Mouse (Mus musculus): ENCODE results near the gene Dnajb12. TPM values are rescaled to one million over a fixed set of nuclear protein-coding genes. Genes with fewer than 3 reads are reported as not detected.

The Dnajb12 gene
- polyA plus RNA-seq, 1 experiment from 2014 or later = 17.4 TPM

DNA sequence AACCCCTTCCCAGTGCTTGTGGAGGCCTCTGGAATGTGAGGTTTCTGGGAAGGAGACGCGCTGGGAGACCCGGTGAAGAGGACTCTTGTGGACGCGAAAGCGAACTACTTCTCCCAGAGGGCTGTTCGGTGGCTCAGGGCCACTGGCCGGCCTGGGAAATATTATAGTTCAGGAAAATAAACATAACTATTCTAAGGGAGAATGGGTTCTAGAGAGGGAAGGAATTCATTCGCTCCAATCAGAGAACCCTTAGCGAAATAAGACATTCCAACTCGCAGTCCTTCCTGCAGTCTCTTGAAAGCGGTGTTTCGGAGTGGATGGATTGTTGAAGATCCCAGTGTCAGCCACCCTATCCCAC is 652 bp downstream of the Dnajb12 start:
- TF ChIP-seq CTCF (IDR thresholded peaks at IDR 0.05; ENCODE audit: low read depth) (no peak), EP300 (optimal IDR thresholded peaks at IDR 0.05) (no peak)
- Histone ChIP-seq H3K4me3 (ENCODE audit: low read depth, low read length) (peak overlapping the region; percentile 96), H3K4me2 (replicated peaks; ENCODE audit: low read depth) (peak overlapping the region; percentile 80), H3K9ac (ENCODE audit: low read length) (peak overlapping the region; percentile 97), H3K36me3 (ENCODE audit: control insufficient read depth, insufficient read depth, low read length) (no peaks in the 10 kb centered on the region), H3K27ac (replicated peaks) (peak overlapping the region; percentile 100), H3K9me3 (ENCODE audit: control insufficient read depth, low read length) (no peaks in the 10 kb centered on the region), H3K27me3 (ENCODE audit: control insufficient read depth, insufficient read depth, low read length) (no peaks in the 10 kb centered on the region), H3K4me1 (replicated peaks; ENCODE audit: control insufficient read depth, insufficient read depth) (peaks cover 3% of the 10 kb centered on the region; the same call in 1 of the 2 replicates)
- peak; percentile 52 for ATAC-seq (ENCODE audit: low FRiP score, low TSS enrichment)
- 0% methylated on average over 13 of the region's 13 CpGs for WGBS
- no peak for DNase-seq (ENCODE audit: low spot score)

DNA sequence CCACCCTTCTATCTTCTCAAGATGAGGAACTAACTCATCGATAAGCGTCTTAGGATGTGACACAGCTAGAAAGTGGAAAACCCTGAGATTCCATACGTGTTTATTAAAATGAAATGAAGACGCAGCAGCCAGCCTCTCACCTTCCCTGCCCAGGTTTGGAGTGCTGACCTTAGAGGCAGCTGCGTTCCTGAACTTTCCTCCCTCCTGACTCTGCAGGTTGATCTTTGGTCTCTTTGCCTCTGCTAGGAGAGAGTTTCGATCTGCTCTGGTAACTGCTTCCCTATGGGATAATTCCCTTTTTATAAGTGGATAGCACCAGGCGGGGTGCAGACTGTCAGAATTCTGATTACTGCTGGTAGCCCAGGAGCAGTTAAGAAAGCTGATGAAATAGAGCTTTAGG is 1.5 kb downstream of the Dnajb12 start:
- ATAC-seq (ENCODE audit: low FRiP score, low TSS enrichment) = no peak
- TF ChIP-seq EP300 (optimal IDR thresholded peaks at IDR 0.05) (no peak), CTCF (IDR thresholded peaks at IDR 0.05; ENCODE audit: low read depth) (no peak)
- 74% methylated on average over 7 of the region's 7 CpGs for WGBS
- Histone ChIP-seq H3K4me1 (replicated peaks; ENCODE audit: control insufficient read depth, insufficient read depth) (peaks cover 3% of the 10 kb centered on the region; the same call in 1 of the 2 replicates), H3K27ac (replicated peaks) (peak overlapping the region; percentile 100; the same call in 1 of the 2 replicates), H3K27me3 (ENCODE audit: control insufficient read depth, insufficient read depth, low read length) (no peaks in the 10 kb centered on the region), H3K4me2 (replicated peaks; ENCODE audit: low read depth) (peak overlapping the region; percentile 80), H3K9me3 (ENCODE audit: control insufficient read depth, low read length) (no peaks in the 10 kb centered on the region), H3K36me3 (ENCODE audit: control insufficient read depth, insufficient read depth, low read length) (no peaks in the 10 kb centered on the region), H3K9ac (ENCODE audit: low read length) (no peak overlapping the region; the same call in 1 of the 2 replicates), H3K4me3 (ENCODE audit: low read depth, low read length) (peak overlapping the region; percentile 96)
- DNase-seq (ENCODE audit: low spot score) = no peak

DNA sequence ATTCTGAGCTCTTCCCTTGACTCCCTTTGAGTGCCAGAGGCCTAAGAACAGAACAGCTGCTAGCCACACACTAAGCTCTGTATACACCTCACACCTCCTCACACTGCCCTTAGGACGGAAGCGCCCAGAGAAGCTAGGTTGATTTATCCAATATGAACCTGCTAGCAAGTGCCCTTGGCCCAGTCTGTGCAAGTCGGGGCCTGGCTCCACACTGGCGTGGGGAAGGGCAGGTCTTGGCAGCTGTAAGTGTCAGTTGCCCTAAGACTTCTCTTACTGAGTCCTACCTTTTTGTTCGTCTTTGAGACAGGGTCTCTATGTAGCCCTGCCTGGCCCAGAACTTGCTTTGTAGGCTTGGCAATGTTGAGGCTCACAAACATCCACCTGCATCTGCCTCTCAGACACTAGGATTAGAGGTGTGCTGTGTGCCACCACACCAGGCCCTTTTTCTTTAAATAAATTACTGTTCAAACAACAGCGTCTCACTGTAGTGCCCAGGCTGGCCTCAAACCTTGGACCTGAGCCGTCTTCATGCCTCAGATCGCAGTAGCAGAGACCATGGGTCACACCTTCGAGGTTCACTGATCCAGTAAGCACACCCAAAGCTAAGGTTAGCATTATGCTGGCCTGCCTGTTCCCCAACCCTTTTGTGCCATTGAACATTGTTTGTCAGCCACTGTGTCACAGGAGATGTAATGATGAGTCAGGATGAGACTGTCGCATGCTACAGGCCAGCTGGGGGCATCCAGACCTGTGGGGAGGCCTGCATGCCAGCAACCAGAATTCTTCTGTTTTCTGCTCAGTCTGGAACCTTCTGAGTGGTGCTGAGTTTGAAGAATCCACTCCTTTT is 5.2 kb downstream of the Dnajb12 start:
- Histone ChIP-seq H3K9me3 (ENCODE audit: control insufficient read depth, low read length) (no peaks in the 10 kb centered on the region), H3K4me2 (replicated peaks; ENCODE audit: low read depth) (no peak overlapping the region), H3K27me3 (ENCODE audit: control insufficient read depth, insufficient read depth, low read length) (no peaks in the 10 kb centered on the region), H3K27ac (replicated peaks) (0 out of 2 replicates have a peak overlapping the region, but pooled peaks have one; percentile 18), H3K4me3 (ENCODE audit: low read depth, low read length) (no peak overlapping the region), H3K4me1 (replicated peaks; ENCODE audit: control insufficient read depth, insufficient read depth) (peaks cover 3% of the 10 kb centered on the region; the same call in 1 of the 2 replicates), H3K9ac (ENCODE audit: low read length) (no peak overlapping the region), H3K36me3 (ENCODE audit: control insufficient read depth, insufficient read depth, low read length) (no peaks in the 10 kb centered on the region)
- 74% methylated on average over 10 of the region's 10 CpGs for WGBS
- no peak for DNase-seq (ENCODE audit: low spot score)
- ATAC-seq (ENCODE audit: low FRiP score, low TSS enrichment) = no peak
- no peak for TF ChIP-seq EP300 (optimal IDR thresholded peaks at IDR 0.05)
- TF ChIP-seq CTCF (IDR thresholded peaks at IDR 0.05; ENCODE audit: low read depth) = no peak

DNA sequence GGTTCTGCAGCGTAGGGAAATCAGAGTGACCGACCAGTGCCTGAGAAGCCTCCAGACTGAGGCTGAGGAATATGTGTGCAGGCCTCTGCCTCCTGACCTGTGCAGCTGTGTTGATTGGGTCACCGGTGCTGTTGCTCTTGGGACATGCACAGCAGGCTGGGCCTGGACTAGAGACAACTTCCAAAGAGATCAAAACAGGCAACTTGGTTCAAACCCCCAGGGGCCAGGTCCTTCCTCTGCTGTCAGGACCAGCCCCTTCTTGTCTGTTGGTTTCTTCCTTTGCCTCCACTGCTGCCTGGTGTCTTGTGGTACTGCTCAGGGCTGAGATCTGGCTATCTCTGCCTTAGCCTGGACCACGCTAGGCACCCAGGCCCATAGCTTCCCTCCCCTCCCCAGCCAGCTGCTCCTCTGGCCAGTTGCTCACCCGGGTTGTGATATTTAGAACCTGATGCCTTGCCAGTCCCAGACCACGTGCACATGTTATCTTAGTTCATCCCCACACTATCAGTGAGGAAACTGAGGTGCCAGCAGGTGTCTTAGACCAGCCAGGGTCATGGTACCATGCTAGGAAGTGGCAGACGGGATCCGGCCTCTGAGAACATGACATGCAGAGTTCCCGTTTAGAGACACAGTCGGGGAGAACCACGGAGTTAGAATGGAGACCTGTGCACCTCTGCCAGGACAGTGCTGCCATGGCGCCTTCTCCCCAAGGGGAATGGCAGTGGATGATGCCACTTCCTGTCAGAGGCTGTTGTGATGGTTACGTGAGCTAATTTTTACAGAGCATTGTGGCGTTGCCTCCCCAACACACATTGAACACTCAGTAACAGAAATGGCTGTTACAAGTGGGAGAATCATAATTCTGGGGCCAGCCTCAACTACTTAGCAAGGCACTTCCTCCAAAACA is 6.1 kb downstream of the Dnajb12 start:
- no peaks in the 10 kb centered on the region for H3K36me3 ChIP-seq (ENCODE audit: control insufficient read depth, insufficient read depth, low read length)
- WGBS = 87% methylated on average over 14 of the region's 14 CpGs
- no peak overlapping the region for H3K4me3 ChIP-seq (ENCODE audit: low read depth, low read length)
- no peaks in the 10 kb centered on the region for H3K9me3 ChIP-seq (ENCODE audit: control insufficient read depth, low read length)
- no peak for TF ChIP-seq CTCF (IDR thresholded peaks at IDR 0.05; ENCODE audit: low read depth)
- no peak for TF ChIP-seq EP300 (optimal IDR thresholded peaks at IDR 0.05)
- H3K27ac ChIP-seq (replicated peaks) = no peak overlapping the region
- DNase-seq (ENCODE audit: low spot score) = no peak
- no peak for ATAC-seq (ENCODE audit: low FRiP score, low TSS enrichment)
- H3K4me2 ChIP-seq (replicated peaks; ENCODE audit: low read depth) = no peak overlapping the region
- H3K9ac ChIP-seq (ENCODE audit: low read length) = no peak overlapping the region
- peaks cover 3% of the 10 kb centered on the region; the same call in 1 of the 2 replicates for H3K4me1 ChIP-seq (replicated peaks; ENCODE audit: control insufficient read depth, insufficient read depth)
- no peaks in the 10 kb centered on the region for H3K27me3 ChIP-seq (ENCODE audit: control insufficient read depth, insufficient read depth, low read length)

DNA sequence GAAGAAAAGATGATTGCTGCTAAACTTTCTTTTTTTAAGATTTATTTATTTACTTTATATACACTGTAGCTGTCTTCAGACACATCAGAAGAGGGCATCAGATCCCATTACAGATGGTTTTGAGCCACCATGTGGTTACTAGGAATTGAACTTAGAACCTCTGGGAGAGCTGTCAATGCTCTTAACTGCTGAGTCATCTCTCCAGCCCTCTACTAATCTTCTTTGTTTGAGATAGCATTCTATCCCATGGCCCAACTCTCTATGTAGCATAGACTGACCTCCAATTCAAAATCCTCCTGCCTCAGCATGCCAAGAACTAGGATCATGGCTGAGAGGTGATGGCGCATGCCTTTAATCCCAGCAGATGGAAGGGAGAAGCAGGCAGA is 6.7 kb downstream of the Dnajb12 start:
- no peak for DNase-seq (ENCODE audit: low spot score)
- Histone ChIP-seq H3K4me2 (replicated peaks; ENCODE audit: low read depth) (no peak overlapping the region), H3K4me3 (ENCODE audit: low read depth, low read length) (no peak overlapping the region), H3K27ac (replicated peaks) (no peak overlapping the region), H3K4me1 (replicated peaks; ENCODE audit: control insufficient read depth, insufficient read depth) (peaks cover under 1% of the 10 kb centered on the region; the same call in 1 of the 2 replicates), H3K9me3 (ENCODE audit: control insufficient read depth, low read length) (no peaks in the 10 kb centered on the region), H3K36me3 (ENCODE audit: control insufficient read depth, insufficient read depth, low read length) (no peaks in the 10 kb centered on the region), H3K9ac (ENCODE audit: low read length) (no peak overlapping the region), H3K27me3 (ENCODE audit: control insufficient read depth, insufficient read depth, low read length) (no peaks in the 10 kb centered on the region)
- 85% methylated on average over 1 of the region's 1 CpGs for WGBS
- no peak for ATAC-seq (ENCODE audit: low FRiP score, low TSS enrichment)
- no peak for TF ChIP-seq EP300 (optimal IDR thresholded peaks at IDR 0.05)
- TF ChIP-seq CTCF (IDR thresholded peaks at IDR 0.05; ENCODE audit: low read depth) = no peak

All from stomach, postnatal 0 days (tissue).